Mouse (Mus musculus): ENCODE results near the gene Frem1. TPM values are rescaled to one million over a fixed set of nuclear protein-coding genes. Genes with fewer than 3 reads are reported as not detected.
A peak's percentile ranks its signal among the peaks of the same experiment; 100 is the strongest.

The Frem1 gene
- polyA plus RNA-seq, 1 experiment from 2014 or later: 4.1 TPM

DNA sequence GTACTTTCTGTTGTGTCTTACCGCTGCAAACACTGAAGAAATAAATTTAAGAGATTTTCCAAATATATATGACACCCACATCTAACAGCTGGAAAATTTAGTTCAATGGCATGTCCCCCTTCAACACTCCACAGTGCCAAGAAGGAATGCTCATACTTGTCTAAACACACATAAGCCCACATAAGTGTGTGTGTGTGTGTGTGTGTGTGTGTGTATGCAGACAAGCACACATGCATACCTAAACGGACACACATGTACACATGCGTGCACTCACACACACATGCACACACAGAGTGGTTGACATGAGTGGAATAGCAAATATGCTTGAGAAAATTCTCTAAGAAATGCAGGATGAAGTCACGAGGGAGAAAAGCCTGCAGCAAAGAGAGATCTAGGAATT is 179.6 kb downstream of the Frem1 start:
- Histone ChIP-seq H3K27me3 (replicated peaks; ENCODE audit: control insufficient read depth, insufficient read depth, low read length) (no peaks in the 10 kb centered on the region), H3K9ac (ENCODE audit: low read depth, low read length) (no peak overlapping the region), H3K4me2 (ENCODE audit: low read depth, low read length) (no peak overlapping the region), H3K4me3 (ENCODE audit: low read length) (no peak overlapping the region), H3K27ac (ENCODE audit: low read length) (no peak overlapping the region), H3K4me1 (ENCODE audit: control insufficient read depth, insufficient read depth, low read length) (no peaks in the 10 kb centered on the region), H3K9me3 (ENCODE audit: control insufficient read depth, low read length) (0 out of 2 replicates have a peak, but pooled peaks cover 3% of the 10 kb centered on the region), H3K36me3 (ENCODE audit: control insufficient read depth, insufficient read depth, low read length) (no peaks in the 10 kb centered on the region)
- 66% methylated on average over 4 of the region's 4 CpGs for WGBS
- no peak for ATAC-seq

DNA sequence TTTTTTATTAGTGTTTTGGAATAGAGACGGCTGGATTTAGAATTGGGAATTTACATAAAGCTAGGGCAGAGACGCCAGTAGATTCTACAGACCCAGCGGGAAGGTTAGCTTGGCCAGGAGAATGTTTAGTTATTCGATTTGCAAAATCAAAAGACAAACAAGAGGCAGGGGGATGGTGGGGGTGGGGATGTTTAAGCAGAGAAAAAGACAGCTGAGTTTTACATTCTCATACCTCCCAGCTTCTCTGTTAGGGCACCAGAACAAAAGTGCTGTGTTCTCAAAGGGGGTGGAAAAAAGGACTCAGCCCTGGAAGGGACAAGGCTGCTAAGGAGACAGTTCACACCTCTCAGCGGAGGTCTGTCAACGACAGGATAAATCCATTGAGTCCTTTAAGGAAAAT is 180.0 kb downstream of the Frem1 start:
- Histone ChIP-seq H3K36me3 (ENCODE audit: control insufficient read depth, insufficient read depth, low read length) (no peaks in the 10 kb centered on the region), H3K27me3 (replicated peaks; ENCODE audit: control insufficient read depth, insufficient read depth, low read length) (no peaks in the 10 kb centered on the region), H3K9ac (ENCODE audit: low read depth, low read length) (no peak overlapping the region), H3K27ac (ENCODE audit: low read length) (no peak overlapping the region), H3K4me1 (ENCODE audit: control insufficient read depth, insufficient read depth, low read length) (no peaks in the 10 kb centered on the region), H3K4me3 (ENCODE audit: low read length) (no peak overlapping the region), H3K4me2 (ENCODE audit: low read depth, low read length) (no peak overlapping the region), H3K9me3 (ENCODE audit: control insufficient read depth, low read length) (0 out of 2 replicates have a peak, but pooled peaks cover 3% of the 10 kb centered on the region)
- WGBS: 36% methylated on average over 6 of the region's 6 CpGs
- ATAC-seq: no peak

DNA sequence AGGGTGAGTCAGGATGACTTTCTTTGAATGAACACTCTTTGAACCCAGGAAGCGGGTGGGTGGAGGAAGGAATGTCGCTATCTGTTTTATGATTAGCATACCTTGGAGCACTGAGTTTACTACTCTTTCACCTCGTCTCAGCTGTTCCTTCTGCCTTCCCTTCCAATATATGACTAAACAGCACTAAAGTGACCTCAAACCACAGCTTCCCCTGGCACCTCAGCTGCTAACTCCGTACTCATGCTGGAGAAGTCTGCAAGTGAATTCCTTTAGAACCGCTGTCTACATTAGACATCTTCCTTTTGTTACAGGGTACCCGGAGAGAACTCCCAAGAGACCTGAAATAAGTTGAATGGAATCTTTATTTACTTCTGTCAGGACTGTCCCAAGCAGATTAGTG is 181.2 kb downstream of the Frem1 start:
- no peaks in the 10 kb centered on the region for H3K36me3 ChIP-seq (ENCODE audit: control insufficient read depth, insufficient read depth, low read length)
- no peak overlapping the region for H3K9ac ChIP-seq (ENCODE audit: low read depth, low read length)
- no peak overlapping the region for H3K27ac ChIP-seq (ENCODE audit: low read length)
- ATAC-seq: peak; percentile 41; the same call in 1 of the 2 replicates
- 0 out of 2 replicates have a peak, but pooled peaks cover 3% of the 10 kb centered on the region for H3K9me3 ChIP-seq (ENCODE audit: control insufficient read depth, low read length)
- 58% methylated on average over 6 of the region's 6 CpGs for WGBS
- no peak overlapping the region for H3K4me2 ChIP-seq (ENCODE audit: low read depth, low read length)
- no peak overlapping the region for H3K4me3 ChIP-seq (ENCODE audit: low read length)
- H3K27me3 ChIP-seq (replicated peaks; ENCODE audit: control insufficient read depth, insufficient read depth, low read length): no peaks in the 10 kb centered on the region
- no peaks in the 10 kb centered on the region for H3K4me1 ChIP-seq (ENCODE audit: control insufficient read depth, insufficient read depth, low read length)

DNA sequence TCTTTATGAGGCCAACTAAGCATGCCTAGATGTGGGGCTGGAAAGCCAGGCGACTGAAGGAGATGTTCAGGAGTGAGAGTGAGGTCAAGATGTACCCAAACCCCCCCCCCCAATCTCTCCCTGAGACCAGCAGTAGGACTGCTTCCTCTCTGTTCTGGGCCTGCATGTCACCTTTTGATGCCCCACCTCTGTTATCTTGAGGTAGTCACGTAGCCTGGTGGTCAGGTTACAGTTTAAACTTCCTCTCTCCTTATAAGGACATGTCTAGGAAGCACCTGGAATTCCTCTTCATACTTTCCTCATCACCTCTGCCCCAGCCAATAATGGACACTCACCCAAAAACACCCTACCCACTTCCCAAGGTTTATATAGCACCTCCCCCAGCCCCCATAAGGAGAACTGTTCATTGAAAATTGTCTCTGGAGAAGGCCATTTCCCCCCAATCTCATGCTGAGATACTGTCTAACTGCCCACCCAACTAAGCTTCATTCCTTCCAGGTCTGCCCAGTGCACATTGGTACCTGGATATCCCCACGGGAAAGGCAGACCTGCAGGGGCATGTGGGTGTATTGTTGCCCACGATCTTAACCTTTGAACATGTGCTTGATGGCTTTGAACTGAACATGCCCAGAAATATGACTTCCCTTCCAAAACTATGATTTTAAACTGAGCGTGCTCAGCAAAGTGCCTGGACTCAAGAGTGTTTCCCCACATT is 184.3 kb downstream of the Frem1 start:
- H3K9ac ChIP-seq (ENCODE audit: low read depth, low read length): no peak overlapping the region
- no peak overlapping the region for H3K4me3 ChIP-seq (ENCODE audit: low read length)
- ATAC-seq: peak; percentile 75
- WGBS: 77% methylated on average over 5 of the region's 5 CpGs
- H3K27me3 ChIP-seq (replicated peaks; ENCODE audit: control insufficient read depth, insufficient read depth, low read length): no peaks in the 10 kb centered on the region
- H3K27ac ChIP-seq (ENCODE audit: low read length): no peak overlapping the region
- 0 out of 2 replicates have a peak, but pooled peaks cover 3% of the 10 kb centered on the region for H3K9me3 ChIP-seq (ENCODE audit: control insufficient read depth, low read length)
- H3K4me2 ChIP-seq (ENCODE audit: low read depth, low read length): no peak overlapping the region
- no peaks in the 10 kb centered on the region for H3K36me3 ChIP-seq (ENCODE audit: control insufficient read depth, insufficient read depth, low read length)
- H3K4me1 ChIP-seq (ENCODE audit: control insufficient read depth, insufficient read depth, low read length): no peaks in the 10 kb centered on the region

GRCm38 (mm10) chr4:82867111-82867510 is 185.0 kb downstream of the Frem1 start:
- WGBS: 59% methylated on average over 4 of the region's 4 CpGs

DNA sequence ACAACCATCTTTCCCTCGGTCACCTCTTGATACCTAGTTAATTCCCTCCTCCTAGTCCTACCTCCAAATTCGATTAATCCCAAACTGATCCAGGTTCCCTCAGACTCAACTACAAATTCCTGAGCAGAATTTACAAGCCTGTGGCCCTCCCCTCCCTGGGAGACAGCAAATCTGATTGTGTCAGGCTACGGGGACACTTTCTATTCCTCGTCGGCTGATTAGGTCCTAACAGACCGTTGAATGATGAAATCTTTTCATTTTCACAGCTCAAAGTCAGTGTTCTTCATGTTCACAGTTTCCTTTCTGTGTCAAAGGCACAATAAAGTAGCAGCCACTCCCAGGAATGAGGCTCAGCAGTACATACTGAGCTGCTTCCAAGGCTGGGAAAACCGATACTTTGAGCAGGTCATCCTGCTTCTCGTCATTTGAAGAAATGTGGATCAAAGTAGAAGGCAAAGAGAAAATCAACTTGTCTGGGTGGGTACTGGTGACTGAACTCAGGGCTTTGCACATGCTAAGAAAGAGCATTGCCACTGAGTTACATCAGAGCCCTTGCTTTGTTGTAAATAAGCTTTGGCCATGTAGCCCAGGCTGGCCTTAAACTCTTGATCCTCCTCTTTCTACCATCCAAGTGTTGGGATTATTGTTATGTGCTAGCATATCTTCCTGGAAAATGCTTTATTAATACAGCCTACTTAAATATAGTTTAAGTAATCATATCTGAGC is 187.0 kb downstream of the Frem1 start:
- WGBS: 74% methylated on average over 8 of the region's 8 CpGs
- ATAC-seq: peak; percentile 43

More at GRCm38 (mm10) chr4:82867111-82867510, 185.0 kb downstream of the Frem1 start:
- Histone ChIP-seq H3K9ac (ENCODE audit: low read depth, low read length) (no peak overlapping the region), H3K27me3 (replicated peaks; ENCODE audit: control insufficient read depth, insufficient read depth, low read length) (no peaks in the 10 kb centered on the region), H3K9me3 (ENCODE audit: control insufficient read depth, low read length) (0 out of 2 replicates have a peak, but pooled peaks cover 3% of the 10 kb centered on the region), H3K4me1 (ENCODE audit: control insufficient read depth, insufficient read depth, low read length) (no peaks in the 10 kb centered on the region), H3K4me2 (ENCODE audit: low read depth, low read length) (no peak overlapping the region), H3K4me3 (ENCODE audit: low read length) (no peak overlapping the region), H3K27ac (ENCODE audit: low read length) (no peak overlapping the region), H3K36me3 (ENCODE audit: control insufficient read depth, insufficient read depth, low read length) (no peaks in the 10 kb centered on the region)
- no peak for ATAC-seq

GRCm38 (mm10) chr4:82863316-82863715 is 188.8 kb downstream of the Frem1 start:
- WGBS: 90% methylated on average over 8 of the region's 8 CpGs
- Histone ChIP-seq H3K9me3 (ENCODE audit: control insufficient read depth, low read length) (no peaks in the 10 kb centered on the region), H3K9ac (ENCODE audit: low read depth, low read length) (no peak overlapping the region), H3K4me3 (ENCODE audit: low read length) (no peak overlapping the region), H3K4me1 (ENCODE audit: control insufficient read depth, insufficient read depth, low read length) (peaks cover 6% of the 10 kb centered on the region), H3K36me3 (ENCODE audit: control insufficient read depth, insufficient read depth, low read length) (no peaks in the 10 kb centered on the region), H3K27me3 (replicated peaks; ENCODE audit: control insufficient read depth, insufficient read depth, low read length) (no peaks in the 10 kb centered on the region), H3K4me2 (ENCODE audit: low read depth, low read length) (no peak overlapping the region), H3K27ac (ENCODE audit: low read length) (no peak overlapping the region)
- no peak for ATAC-seq

More for the DNA sequence above, 187.0 kb downstream of the Frem1 start:
- H3K9ac ChIP-seq (ENCODE audit: low read depth, low read length): no peak overlapping the region
- no peaks in the 10 kb centered on the region for H3K27me3 ChIP-seq (replicated peaks; ENCODE audit: control insufficient read depth, insufficient read depth, low read length)
- 0 out of 2 replicates have a peak, but pooled peaks cover under 1% of the 10 kb centered on the region for H3K9me3 ChIP-seq (ENCODE audit: control insufficient read depth, low read length)
- no peak overlapping the region for H3K27ac ChIP-seq (ENCODE audit: low read length)
- no peaks in the 10 kb centered on the region for H3K36me3 ChIP-seq (ENCODE audit: control insufficient read depth, insufficient read depth, low read length)
- H3K4me3 ChIP-seq (ENCODE audit: low read length): no peak overlapping the region
- H3K4me2 ChIP-seq (ENCODE audit: low read depth, low read length): no peak overlapping the region
- no peaks in the 10 kb centered on the region for H3K4me1 ChIP-seq (ENCODE audit: control insufficient read depth, insufficient read depth, low read length)

GRCm38 (mm10) chr4:82861451-82861850 is 190.7 kb downstream of the Frem1 start:
- H3K27me3 ChIP-seq (replicated peaks; ENCODE audit: control insufficient read depth, insufficient read depth, low read length): no peaks in the 10 kb centered on the region
- no peaks in the 10 kb centered on the region for H3K9me3 ChIP-seq (ENCODE audit: control insufficient read depth, low read length)
- no peak overlapping the region for H3K9ac ChIP-seq (ENCODE audit: low read depth, low read length)
- H3K4me2 ChIP-seq (ENCODE audit: low read depth, low read length): no peak overlapping the region
- no peaks in the 10 kb centered on the region for H3K36me3 ChIP-seq (ENCODE audit: control insufficient read depth, insufficient read depth, low read length)
- H3K27ac ChIP-seq (ENCODE audit: low read length): no peak overlapping the region
- peaks cover 7% of the 10 kb centered on the region for H3K4me1 ChIP-seq (ENCODE audit: control insufficient read depth, insufficient read depth, low read length)
- ATAC-seq: no peak
- no peak overlapping the region for H3K4me3 ChIP-seq (ENCODE audit: low read length)
- WGBS: 91% methylated on average over 2 of the region's 2 CpGs

DNA sequence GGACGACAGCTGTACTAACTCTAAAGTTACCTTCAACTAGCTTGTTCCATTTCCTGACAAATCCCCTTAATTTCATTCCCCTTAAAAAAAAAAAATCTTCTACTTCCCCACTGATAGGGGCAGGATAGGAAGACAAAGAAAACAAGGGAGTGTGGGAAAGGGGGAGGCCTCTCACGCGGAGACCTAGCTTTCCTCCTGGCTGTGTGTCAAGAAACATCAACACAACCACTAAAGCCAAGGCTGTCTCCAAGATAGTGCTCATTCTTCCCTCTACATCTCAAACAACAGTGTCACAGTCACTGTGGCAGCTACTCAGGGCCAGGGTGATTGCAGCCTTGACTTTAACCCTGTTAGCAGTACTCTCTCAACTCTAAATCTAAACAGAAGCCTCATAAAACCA is 191.6 kb downstream of the Frem1 start:
- H3K9me3 ChIP-seq (ENCODE audit: control insufficient read depth, low read length): no peaks in the 10 kb centered on the region
- 43% methylated on average over 3 of the region's 3 CpGs for WGBS
- no peaks in the 10 kb centered on the region for H3K36me3 ChIP-seq (ENCODE audit: control insufficient read depth, insufficient read depth, low read length)
- ATAC-seq: peak; percentile 28; the same call in 1 of the 2 replicates
- no peaks in the 10 kb centered on the region for H3K27me3 ChIP-seq (replicated peaks; ENCODE audit: control insufficient read depth, insufficient read depth, low read length)
- H3K4me3 ChIP-seq (ENCODE audit: low read length): no peak overlapping the region
- peaks cover 7% of the 10 kb centered on the region for H3K4me1 ChIP-seq (ENCODE audit: control insufficient read depth, insufficient read depth, low read length)
- H3K4me2 ChIP-seq (ENCODE audit: low read depth, low read length): no peak overlapping the region
- no peak overlapping the region for H3K9ac ChIP-seq (ENCODE audit: low read depth, low read length)
- H3K27ac ChIP-seq (ENCODE audit: low read length): peak overlapping the region; percentile 61; the same call in 1 of the 2 replicates

Data from intestine, embryonic 16.5 days (tissue).